Mouse (Mus musculus) limb, embryonic 12.5 days (tissue): ENCODE measurements at regions not wholly inside any gene's neighbourhood (a gene's known extent, or its start where the extent isn't known, plus 50 kb on each side); places are given as distances from the start of the nearest gene placed in this dataset.
A peak's percentile ranks its signal among the peaks of the same experiment; 100 is the strongest.

Source experiments
- ATAC-seq: fragments of 200-750 bp; cut with Nextera tagmentation; 2 replicates; pipeline ENCODE4 v1.8.0; 2017; ENCODE audit warnings: low read depth, moderate TSS enrichment; ENCODE audit not compliant: insufficient number of reproducible peaks, insufficient read depth, low FRiP score, low TSS enrichment
- H3K27ac ChIP-seq: fragments of 300-500 bp; sonication (generic); 2 replicates; pipeline ENCODE4 v1.5.1; 2016; ENCODE audit warnings: mild to moderate bottlenecking, moderate library complexity
- H3K27me3 ChIP-seq: fragments of 300-500 bp; sonication (generic); 2 replicates; pipeline ENCODE4 v1.6.1; 2016; ENCODE audit warnings: mild to moderate bottlenecking, moderate library complexity
- H3K36me3 ChIP-seq: fragments of 300-500 bp; sonication (generic); 2 replicates; pipeline ENCODE4 v1.6.1; 2016; ENCODE audit warnings: mild to moderate bottlenecking, moderate library complexity
- H3K4me1 ChIP-seq: fragments of 300-500 bp; sonication (generic); replicated peaks from 2 replicates; pipeline ENCODE4 v1.6.1; 2016
- H3K4me2 ChIP-seq: fragments of 300-500 bp; sonication (generic); 2 replicates; pipeline ENCODE4 v1.6.1; 2016; ENCODE audit warnings: mild to moderate bottlenecking, moderate library complexity
- H3K4me3 ChIP-seq: fragments of 300-500 bp; sonication (generic); replicated peaks from 2 replicates; pipeline ENCODE4 v1.5.1; 2016; ENCODE audit warnings: mild to moderate bottlenecking
- H3K9ac ChIP-seq: fragments of 300-500 bp; sonication (generic); replicated peaks from 2 replicates; pipeline ENCODE4 v1.6.1; 2016; ENCODE audit warnings: mild to moderate bottlenecking, moderate library complexity
- H3K9me3 ChIP-seq: fragments of 300-500 bp; sonication (generic); 2 replicates; pipeline ENCODE4 v1.6.1; 2016; ENCODE audit warnings: mild to moderate bottlenecking, moderate library complexity
- WGBS: fragments of 180-500 bp; shearing (Covaris S2); methylation state at CpG from one replicate; pipeline ENCODE4 v1.1.7; 2016; 5-methylcytosine and 5-hydroxymethylcytosine counted together

DNA sequence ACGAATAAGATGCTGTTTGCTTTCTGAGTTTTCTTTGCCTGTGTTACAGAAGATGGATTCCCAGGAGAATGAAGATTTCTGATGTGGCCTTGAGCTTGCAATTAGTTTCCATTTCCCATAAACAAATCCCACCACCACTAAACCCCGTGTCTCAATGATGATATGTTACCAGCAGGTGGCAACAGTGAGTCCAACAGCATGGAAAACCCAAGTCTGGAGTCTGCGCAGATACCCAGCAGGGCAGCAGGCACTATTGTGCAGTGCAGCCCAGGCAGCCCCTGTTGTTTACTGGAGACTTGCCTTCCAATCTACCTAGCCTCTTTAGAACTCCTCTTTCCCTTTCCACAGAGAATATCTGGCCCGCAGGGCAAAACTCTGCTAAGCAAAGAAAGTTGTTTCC is 62.7 kb downstream of the Bmp2 start:
- H3K27ac ChIP-seq = no peak overlapping the region
- no peaks in the 10 kb centered on the region for H3K27me3 ChIP-seq
- no peak overlapping the region for H3K9ac ChIP-seq
- no peak overlapping the region for H3K4me2 ChIP-seq
- H3K4me3 ChIP-seq = no peak overlapping the region
- H3K36me3 ChIP-seq = no peaks in the 10 kb centered on the region
- WGBS = 24% methylated on average over 4 of the region's 4 CpGs
- no peaks in the 10 kb centered on the region for H3K9me3 ChIP-seq
- no peak; the same call in 1 of the 2 replicates for ATAC-seq
- no peaks in the 10 kb centered on the region; the same call in 1 of the 2 replicates for H3K4me1 ChIP-seq

DNA sequence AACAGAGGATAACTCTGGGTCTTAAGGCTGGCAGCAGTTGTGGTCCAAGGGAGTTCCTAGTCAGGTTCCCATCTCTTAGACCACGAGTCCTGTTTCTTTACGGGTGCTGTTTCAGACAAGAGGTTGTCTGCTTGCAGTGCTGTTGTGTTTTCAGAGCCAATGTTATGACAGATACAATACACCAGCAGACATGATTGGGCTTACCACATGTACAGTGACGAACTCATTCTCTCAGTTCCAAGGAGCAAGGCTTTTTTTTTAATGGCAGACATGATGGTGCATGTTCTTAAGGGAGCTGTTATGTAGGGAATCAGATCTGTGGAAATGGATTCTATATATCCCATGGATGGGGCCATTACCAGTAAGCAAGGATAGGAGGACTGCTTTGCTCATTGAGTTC is 63.3 kb downstream of the Bmp2 start:
- Histone ChIP-seq H3K9ac (no peak overlapping the region), H3K27ac (no peak overlapping the region)
- WGBS = 88% methylated on average over 3 of the region's 3 CpGs

DNA sequence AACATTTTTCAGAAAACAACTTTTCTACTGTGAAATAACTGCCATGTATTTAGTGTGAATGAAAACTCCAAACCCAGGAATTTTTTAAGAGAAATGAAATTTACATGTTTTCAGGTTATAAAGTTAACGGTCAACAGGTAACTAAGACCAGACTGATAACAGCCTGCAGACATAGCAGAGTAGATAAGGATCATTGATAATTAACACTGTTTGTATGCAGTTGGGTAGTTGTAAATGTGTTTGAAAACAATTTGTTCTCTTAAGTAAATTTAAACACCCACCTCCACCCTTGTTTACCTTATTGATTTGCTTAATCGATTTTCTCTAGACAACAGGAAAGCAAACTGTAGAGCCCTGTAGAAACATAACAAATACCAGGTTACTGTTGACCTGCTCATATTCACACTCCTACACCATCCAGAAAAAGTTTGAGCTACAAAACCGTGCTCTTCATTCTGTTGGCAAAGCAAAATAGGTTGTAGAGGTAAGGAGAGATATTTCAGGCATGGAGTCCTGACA is 65.4 kb downstream of the Bmp2 start:
- H3K4me3 ChIP-seq = no peak overlapping the region
- no peaks in the 10 kb centered on the region for H3K9me3 ChIP-seq
- no peaks in the 10 kb centered on the region for H3K36me3 ChIP-seq
- H3K4me2 ChIP-seq = no peak overlapping the region
- 64% methylated on average over 3 of the region's 3 CpGs for WGBS
- ATAC-seq = no peak
- no peaks in the 10 kb centered on the region; the same call in 1 of the 2 replicates for H3K27me3 ChIP-seq
- H3K9ac ChIP-seq = no peak overlapping the region
- H3K4me1 ChIP-seq = peaks cover under 1% of the 10 kb centered on the region; the same call in 1 of the 2 replicates
- H3K27ac ChIP-seq = no peak overlapping the region

More for the DNA sequence above, 63.3 kb downstream of the Bmp2 start:
- Histone ChIP-seq H3K9me3 (no peaks in the 10 kb centered on the region), H3K27me3 (no peaks in the 10 kb centered on the region), H3K4me3 (no peak overlapping the region), H3K4me2 (no peak overlapping the region), H3K36me3 (no peaks in the 10 kb centered on the region), H3K4me1 (no peaks in the 10 kb centered on the region; the same call in 1 of the 2 replicates)
- no peak for ATAC-seq

DNA sequence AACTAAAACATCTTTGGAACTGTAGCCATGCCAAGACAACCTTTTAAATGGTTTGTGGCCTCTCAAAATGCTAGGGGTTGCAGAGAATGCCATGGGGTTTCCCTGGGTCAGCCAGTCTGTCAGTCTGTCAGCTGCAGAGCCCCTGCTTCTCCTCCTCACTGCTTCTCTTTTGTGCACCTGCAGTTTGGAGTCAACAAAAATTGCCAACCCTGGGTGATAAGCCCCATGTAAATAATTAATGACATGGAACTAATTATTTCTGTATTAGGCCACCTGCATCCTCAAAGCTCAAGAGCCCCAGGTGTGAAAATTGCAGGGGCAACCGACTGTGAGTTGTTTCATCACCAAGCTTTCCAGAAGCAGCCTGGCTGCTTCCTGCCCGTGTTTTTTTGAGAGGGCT is 70.6 kb downstream of the Bmp2 start:
- WGBS = 10% methylated on average over 2 of the region's 2 CpGs
- Histone ChIP-seq H3K4me1 (peaks cover 9% of the 10 kb centered on the region; the same call in 1 of the 2 replicates), H3K27me3 (no peaks in the 10 kb centered on the region; the same call in 1 of the 2 replicates), H3K4me3 (no peak overlapping the region), H3K36me3 (no peaks in the 10 kb centered on the region), H3K9me3 (no peaks in the 10 kb centered on the region), H3K4me2 (no peak overlapping the region), H3K9ac (no peak overlapping the region), H3K27ac (no peak overlapping the region)
- ATAC-seq = no peak

DNA sequence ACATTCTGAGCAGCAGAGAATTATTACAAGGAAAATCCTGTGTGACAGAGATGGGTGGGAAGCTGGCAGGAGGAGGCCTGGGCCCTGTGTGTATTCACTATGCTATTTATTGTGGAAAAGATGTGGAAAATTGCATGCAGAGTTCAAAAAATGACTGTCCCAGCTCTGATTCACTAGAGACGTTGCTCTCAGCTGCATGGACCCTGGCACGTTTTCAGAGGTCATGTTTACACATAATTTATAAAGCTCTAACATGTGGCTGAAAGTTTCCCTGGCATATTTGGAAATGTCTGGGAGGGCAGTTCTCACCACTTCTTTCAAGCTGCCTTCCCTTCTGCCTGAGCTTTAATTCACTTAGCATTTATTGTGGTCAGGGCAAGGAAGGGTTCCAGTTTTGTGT is 73.6 kb downstream of the Bmp2 start:
- H3K27ac ChIP-seq = no peak overlapping the region
- no peak overlapping the region for H3K4me3 ChIP-seq
- ATAC-seq = no peak
- H3K27me3 ChIP-seq = no peaks in the 10 kb centered on the region; the same call in 1 of the 2 replicates
- 36% methylated on average over 2 of the region's 2 CpGs for WGBS
- no peaks in the 10 kb centered on the region for H3K36me3 ChIP-seq
- no peak overlapping the region for H3K4me2 ChIP-seq
- no peaks in the 10 kb centered on the region for H3K9me3 ChIP-seq
- no peak overlapping the region for H3K9ac ChIP-seq
- H3K4me1 ChIP-seq = 0 out of 2 replicates have a peak, but pooled peaks cover 12% of the 10 kb centered on the region

DNA sequence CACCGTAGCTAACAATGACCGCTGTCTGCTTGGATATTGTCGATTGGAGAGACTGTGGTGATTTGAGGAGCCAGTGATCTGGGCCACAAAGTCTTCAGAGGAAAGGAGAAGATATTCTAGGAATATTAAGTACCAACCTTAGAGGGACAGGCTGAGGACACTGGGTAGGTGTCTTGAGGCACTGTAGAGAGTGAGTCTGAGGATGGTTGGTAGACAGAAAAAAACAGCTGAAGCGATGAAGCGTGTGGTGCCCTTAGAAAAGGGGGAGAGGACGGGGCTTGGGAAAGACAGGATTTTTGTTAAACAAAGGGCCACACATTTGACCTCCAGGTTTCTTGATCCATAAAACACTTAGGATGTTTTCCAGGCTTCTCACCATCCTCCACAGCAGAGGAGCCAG is 76.9 kb downstream of the Bmp2 start:
- no peak overlapping the region for H3K4me2 ChIP-seq

DNA sequence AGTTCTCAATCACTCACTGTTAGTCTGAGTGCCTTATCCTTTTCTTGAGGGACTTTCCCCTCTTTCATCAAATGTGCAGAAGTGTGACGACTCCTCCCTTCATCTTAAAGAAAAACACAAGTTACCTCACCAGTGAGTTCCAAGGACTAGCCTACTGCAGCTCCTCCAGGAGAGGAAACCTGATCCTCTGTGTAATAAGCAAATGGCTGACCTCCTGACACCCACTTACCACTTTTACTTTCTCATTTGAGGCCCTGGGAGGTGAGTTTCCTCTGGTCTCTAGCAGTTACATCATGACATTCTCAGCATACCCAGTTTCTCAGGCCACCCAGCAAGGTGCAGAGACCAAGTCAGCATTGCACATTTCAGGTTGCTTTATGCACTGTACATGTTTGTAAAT is 83.5 kb downstream of the Bmp2 start:
- WGBS = 4% methylated on average over 1 of the region's 1 CpGs
- Histone ChIP-seq H3K4me2 (no peak overlapping the region), H3K36me3 (no peaks in the 10 kb centered on the region), H3K27me3 (peaks cover 9% of the 10 kb centered on the region; the same call in 1 of the 2 replicates), H3K4me1 (peaks cover 15% of the 10 kb centered on the region), H3K9me3 (no peaks in the 10 kb centered on the region), H3K4me3 (no peak overlapping the region), H3K9ac (no peak overlapping the region), H3K27ac (no peak overlapping the region)
- peak; percentile 80 for ATAC-seq

More for the DNA sequence above, 76.9 kb downstream of the Bmp2 start:
- Histone ChIP-seq H3K36me3 (no peaks in the 10 kb centered on the region), H3K27ac (no peak overlapping the region), H3K27me3 (0 out of 2 replicates have a peak, but pooled peaks cover 5% of the 10 kb centered on the region), H3K9ac (no peak overlapping the region), H3K4me3 (no peak overlapping the region), H3K9me3 (no peaks in the 10 kb centered on the region), H3K4me1 (peaks cover 15% of the 10 kb centered on the region; the same call in 1 of the 2 replicates)
- WGBS = 82% methylated on average over 6 of the region's 6 CpGs
- ATAC-seq = no peak

DNA sequence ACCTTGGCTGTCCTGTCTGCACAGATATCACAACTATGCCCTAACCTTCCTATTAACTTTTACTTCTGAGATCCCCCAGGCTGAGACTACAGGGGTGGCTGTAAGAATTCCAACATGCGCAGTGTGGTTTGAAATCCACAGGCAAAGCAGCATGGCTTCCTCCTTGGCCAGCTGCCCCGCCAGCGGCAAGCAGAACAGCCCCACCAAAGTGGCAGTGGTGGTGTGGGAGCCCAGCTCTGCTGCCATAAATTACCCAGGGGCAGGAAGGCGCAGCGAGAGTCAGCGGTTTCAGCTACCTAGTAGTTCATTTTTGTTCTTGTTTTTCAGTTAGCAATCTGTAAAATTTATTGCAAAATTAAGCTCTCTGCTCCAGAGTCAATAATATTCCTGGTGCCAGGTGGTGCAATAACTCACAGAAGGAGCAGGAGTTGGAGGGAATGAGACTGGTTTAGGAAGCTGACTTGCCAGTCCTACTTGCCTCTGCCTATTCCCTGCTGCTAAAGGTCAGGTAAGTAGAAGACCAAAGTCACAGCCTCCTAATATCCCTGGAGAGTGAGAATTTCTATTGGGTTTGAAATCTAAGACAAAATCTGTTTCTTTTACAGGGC is 98.0 kb downstream of the Bmp2 start:
- no peaks in the 10 kb centered on the region for H3K36me3 ChIP-seq
- H3K4me2 ChIP-seq = no peak overlapping the region
- H3K4me1 ChIP-seq = peaks cover 9% of the 10 kb centered on the region
- no peaks in the 10 kb centered on the region for H3K27me3 ChIP-seq
- no peak overlapping the region for H3K9ac ChIP-seq
- H3K9me3 ChIP-seq = no peaks in the 10 kb centered on the region
- ATAC-seq = 0 out of 2 replicates have a peak, but pooled peaks have one; percentile 56
- WGBS = 37% methylated on average over 6 of the region's 6 CpGs
- H3K4me3 ChIP-seq = no peak overlapping the region
- H3K27ac ChIP-seq = no peak overlapping the region

DNA sequence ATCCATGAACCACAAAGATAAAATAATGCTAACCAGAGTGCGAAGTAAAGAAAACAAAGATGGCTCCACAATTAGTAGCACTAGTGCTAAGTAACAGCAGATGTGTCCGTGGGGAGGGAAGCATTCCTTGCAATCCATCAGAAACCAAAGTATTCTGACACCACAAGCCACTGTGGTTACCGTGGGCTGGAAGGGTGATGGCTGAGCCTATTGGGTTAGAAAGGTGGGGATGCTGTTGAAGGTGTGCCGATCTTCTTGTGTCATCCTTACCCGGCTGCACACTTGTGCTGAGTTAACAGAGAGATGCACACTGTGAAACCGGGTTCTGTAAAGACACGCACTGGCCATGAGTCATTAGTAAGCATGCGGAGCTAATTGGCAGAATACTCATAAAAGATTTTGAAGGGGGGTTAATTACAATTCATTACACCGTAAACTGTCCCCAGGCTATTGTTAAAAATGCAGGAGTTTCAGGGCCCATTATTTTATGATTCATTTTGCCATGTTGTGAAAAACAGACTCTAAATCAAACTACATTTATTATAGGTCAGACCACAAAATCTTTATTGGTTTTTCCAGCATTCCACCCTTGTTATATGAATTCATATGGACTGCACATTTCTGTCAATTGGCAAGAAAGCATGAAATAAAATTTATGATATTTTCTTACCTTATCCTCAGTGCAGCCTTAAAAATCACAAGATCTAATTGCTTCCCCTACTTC is 114.5 kb downstream of the Bmp2 start:
- Histone ChIP-seq H3K4me1 (peaks cover 15% of the 10 kb centered on the region), H3K9me3 (no peaks in the 10 kb centered on the region), H3K9ac (no peak overlapping the region), H3K4me3 (no peak overlapping the region), H3K27me3 (peaks cover 11% of the 10 kb centered on the region; the same call in 1 of the 2 replicates), H3K27ac (no peak overlapping the region), H3K4me2 (no peak overlapping the region), H3K36me3 (no peaks in the 10 kb centered on the region)
- 30% methylated on average over 9 of the region's 9 CpGs for WGBS
- peak; percentile 86 for ATAC-seq

DNA sequence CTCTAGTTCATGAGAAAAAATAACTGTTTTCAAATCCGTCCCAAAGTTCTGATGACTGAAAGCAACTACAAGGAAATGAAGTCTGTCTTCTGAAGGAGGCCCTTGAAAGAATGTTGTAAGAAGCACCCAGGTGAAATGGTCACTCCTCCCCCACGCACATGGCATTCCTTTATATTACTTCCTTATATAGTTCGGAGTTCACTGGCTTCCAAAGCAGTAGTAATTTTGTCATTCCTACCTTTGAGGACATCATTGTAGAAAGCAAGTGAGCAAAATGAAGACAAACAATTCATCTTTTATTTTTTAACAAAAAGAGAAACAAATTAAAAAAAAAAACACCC is 115.1 kb downstream of the Bmp2 start:
- Histone ChIP-seq H3K9me3 (no peaks in the 10 kb centered on the region), H3K36me3 (no peaks in the 10 kb centered on the region), H3K4me2 (no peak overlapping the region), H3K27ac (no peak overlapping the region), H3K9ac (no peak overlapping the region), H3K4me1 (peaks cover 15% of the 10 kb centered on the region), H3K27me3 (peaks cover 12% of the 10 kb centered on the region; the same call in 1 of the 2 replicates), H3K4me3 (no peak overlapping the region)
- ATAC-seq = no peak; the same call in none of the 2 replicates
- WGBS = 29% methylated on average over 3 of the region's 3 CpGs

DNA sequence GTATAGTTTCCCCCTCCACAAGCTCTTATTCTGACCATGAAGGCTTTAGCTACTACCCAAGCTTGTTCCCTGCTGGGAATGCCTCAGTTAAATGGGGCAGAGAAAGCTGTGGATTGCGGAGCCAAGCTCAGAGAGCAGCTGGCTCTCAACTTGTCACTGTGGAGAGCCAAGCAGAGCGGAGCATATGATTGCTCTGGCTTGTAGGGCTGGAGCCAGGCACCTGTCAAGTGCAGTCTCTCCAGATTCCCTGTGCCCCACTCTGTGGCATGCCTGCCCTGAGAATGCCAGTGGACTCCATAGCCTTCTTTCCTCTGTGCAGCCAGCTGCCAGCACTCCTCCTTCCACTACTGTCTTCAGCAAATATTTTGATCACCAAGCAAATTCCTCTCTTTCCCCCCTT is 117.9 kb downstream of the Bmp2 start:
- Histone ChIP-seq H3K9me3 (no peaks in the 10 kb centered on the region), H3K4me3 (no peak overlapping the region), H3K4me1 (peaks cover 15% of the 10 kb centered on the region), H3K9ac (no peak overlapping the region), H3K27me3 (peaks cover 12% of the 10 kb centered on the region; the same call in 1 of the 2 replicates), H3K4me2 (no peak overlapping the region), H3K36me3 (no peaks in the 10 kb centered on the region), H3K27ac (no peak overlapping the region)
- 74% methylated on average over 2 of the region's 2 CpGs for WGBS
- no peak for ATAC-seq
